Mouse (Mus musculus): ENCODE results near the gene Hadh. TPM values are rescaled to one million over a fixed set of nuclear protein-coding genes. Genes with fewer than 3 reads are reported as not detected.

Gene Hadh
- polyA plus RNA-seq, 1 experiment from 2014 or later: 18.4 TPM

GRCm38 (mm10) chr3:131303320-131303714, 31.4 kb upstream of the Hadh start:
- no peak overlapping the region; the same call in 1 of the 2 replicates for H3K27ac ChIP-seq (ENCODE audit: low read depth, low read length)
- H3K9me3 ChIP-seq (ENCODE audit: control insufficient read depth, low read length): no peaks in the 10 kb centered on the region
- H3K36me3 ChIP-seq (ENCODE audit: control insufficient read depth, insufficient read depth, low read length): no peaks in the 10 kb centered on the region
- peak overlapping the region; percentile 77 for H3K4me2 ChIP-seq (ENCODE audit: low read depth, low read length)
- peak overlapping the region; percentile 80 for H3K9ac ChIP-seq (replicated peaks; ENCODE audit: low read depth, low read length)
- 0 out of 2 replicates have a peak, but pooled peaks cover 3% of the 10 kb centered on the region for H3K4me1 ChIP-seq (ENCODE audit: control insufficient read depth, insufficient read depth, low read length)
- no peak; the same call in 1 of the 2 replicates for ATAC-seq (ENCODE audit: low read depth)
- 18% methylated on average over 5 of the region's 5 CpGs for WGBS
- H3K27me3 ChIP-seq (ENCODE audit: control insufficient read depth, insufficient read depth, low read length): no peaks in the 10 kb centered on the region
- H3K4me3 ChIP-seq (ENCODE audit: low read depth, low read length): peak overlapping the region; percentile 78

DNA sequence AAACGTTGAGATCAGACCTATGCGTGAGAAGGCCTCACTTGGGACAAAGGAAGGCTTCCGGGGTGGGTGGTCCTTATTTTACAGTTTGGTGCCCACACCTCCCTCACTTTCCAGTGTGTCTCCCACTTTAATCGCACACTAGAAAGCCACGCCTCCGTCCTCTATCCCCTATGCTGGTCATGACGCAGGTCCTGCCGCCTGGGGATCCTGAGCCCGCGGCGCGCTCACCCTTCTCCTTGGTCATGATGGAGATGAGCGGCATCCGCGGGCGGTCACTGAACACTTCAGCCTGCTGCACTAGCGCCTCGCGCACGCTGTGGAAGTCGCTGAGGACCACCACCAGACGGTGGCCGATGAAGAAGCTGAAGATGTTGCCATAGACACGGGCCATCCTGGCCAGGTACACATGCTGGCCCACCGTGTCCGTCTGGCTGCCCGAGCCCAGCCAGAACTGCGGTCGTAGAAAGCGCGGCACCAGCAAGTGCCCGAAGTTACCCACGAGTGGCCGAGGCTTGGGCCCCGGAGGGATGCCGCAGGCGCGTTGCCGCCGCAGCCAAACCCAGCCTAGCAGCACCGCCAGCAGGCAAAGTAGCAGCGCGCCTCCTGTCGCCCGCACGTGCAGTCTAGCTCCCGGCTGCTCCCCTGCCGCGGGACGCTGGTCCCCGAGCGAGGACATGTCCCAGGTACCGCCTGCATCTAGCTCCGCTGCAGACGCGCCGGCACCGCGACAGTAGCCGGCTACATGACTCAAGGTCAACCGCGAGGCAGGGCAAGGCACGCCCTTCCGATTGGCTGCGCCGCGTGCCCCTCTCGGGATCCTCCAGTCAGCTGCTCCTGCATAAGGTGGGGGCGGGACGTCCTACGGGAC, 30.8 kb upstream of the Hadh start, which contains the start of gene Cyp2u1:
TSS of gene Cyp2u1 (minus strand) at position 776 of the 868 bp plus-strand sequence.
- H3K4me3 ChIP-seq (ENCODE audit: low read depth, low read length): peak within 1 kb of the TSS; percentile 78
- no peaks in the 10 kb centered on the region for H3K9me3 ChIP-seq (ENCODE audit: control insufficient read depth, low read length)
- peak within 1 kb of the TSS; percentile 80 for H3K9ac ChIP-seq (replicated peaks; ENCODE audit: low read depth, low read length)
- H3K4me1 ChIP-seq (ENCODE audit: control insufficient read depth, insufficient read depth, low read length): 0 out of 2 replicates have a peak, but pooled peaks cover 3% of the 10 kb centered on the region
- H3K36me3 ChIP-seq (ENCODE audit: control insufficient read depth, insufficient read depth, low read length): no peaks in the 10 kb centered on the region
- WGBS: under 1% methylated on average over 70 of the region's 71 CpGs
- H3K27me3 ChIP-seq (ENCODE audit: control insufficient read depth, insufficient read depth, low read length): no peaks in the 10 kb centered on the region
- ATAC-seq (ENCODE audit: low read depth): peak; percentile 98
- peak within 1 kb of the TSS; percentile 77 for H3K4me2 ChIP-seq (ENCODE audit: low read depth, low read length)
- H3K27ac ChIP-seq (ENCODE audit: low read depth, low read length): peak within 1 kb of the TSS; percentile 82

DNA sequence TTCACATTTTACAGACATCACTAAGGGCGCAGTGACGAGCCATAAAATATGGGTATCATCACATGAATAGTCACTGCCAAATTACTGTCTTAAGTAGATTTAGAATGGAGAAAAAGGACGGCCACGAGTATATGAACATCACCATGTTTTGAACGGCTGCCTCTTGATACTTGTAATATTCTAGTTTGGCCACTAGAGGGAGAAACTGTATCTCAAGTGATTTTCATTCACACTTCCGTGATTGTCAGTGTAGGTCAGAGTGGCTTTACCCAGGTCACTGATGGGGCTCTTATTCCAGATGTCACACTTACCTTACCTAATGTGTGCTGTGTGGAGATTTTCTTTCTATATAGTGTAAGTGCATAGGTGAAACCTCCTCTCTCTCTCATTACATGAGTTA, 28.0 kb upstream of the Hadh start:
- Histone ChIP-seq H3K4me3 (ENCODE audit: low read depth, low read length) (no peak overlapping the region), H3K9me3 (ENCODE audit: control insufficient read depth, low read length) (no peaks in the 10 kb centered on the region), H3K36me3 (ENCODE audit: control insufficient read depth, insufficient read depth, low read length) (no peaks in the 10 kb centered on the region), H3K4me2 (ENCODE audit: low read depth, low read length) (no peak overlapping the region), H3K27ac (ENCODE audit: low read depth, low read length) (no peak overlapping the region), H3K9ac (replicated peaks; ENCODE audit: low read depth, low read length) (no peak overlapping the region), H3K4me1 (ENCODE audit: control insufficient read depth, insufficient read depth, low read length) (0 out of 2 replicates have a peak, but pooled peaks cover 3% of the 10 kb centered on the region), H3K27me3 (ENCODE audit: control insufficient read depth, insufficient read depth, low read length) (no peaks in the 10 kb centered on the region)
- ATAC-seq (ENCODE audit: low read depth): no peak
- WGBS: 9% methylated on average over 6 of the region's 6 CpGs

- ATAC-seq (ENCODE audit: low read depth): no peak
- no peaks in the 10 kb centered on the region for H3K9me3 ChIP-seq (ENCODE audit: control insufficient read depth, low read length)
- WGBS: 86% methylated on average over 9 of the region's 9 CpGs
- 0 out of 2 replicates have a peak, but pooled peaks cover 3% of the 10 kb centered on the region for H3K4me1 ChIP-seq (ENCODE audit: control insufficient read depth, insufficient read depth, low read length)
- no peak overlapping the region for H3K9ac ChIP-seq (replicated peaks; ENCODE audit: low read depth, low read length)
- H3K36me3 ChIP-seq (ENCODE audit: control insufficient read depth, insufficient read depth, low read length): no peaks in the 10 kb centered on the region
- H3K4me3 ChIP-seq (ENCODE audit: low read depth, low read length): no peak overlapping the region
- H3K27me3 ChIP-seq (ENCODE audit: control insufficient read depth, insufficient read depth, low read length): no peaks in the 10 kb centered on the region
- H3K27ac ChIP-seq (ENCODE audit: low read depth, low read length): no peak overlapping the region
- no peak overlapping the region for H3K4me2 ChIP-seq (ENCODE audit: low read depth, low read length)
These were observed 27.2 kb upstream of the Hadh start for GRCm38 (mm10) chr3:131299078-131299477.

DNA sequence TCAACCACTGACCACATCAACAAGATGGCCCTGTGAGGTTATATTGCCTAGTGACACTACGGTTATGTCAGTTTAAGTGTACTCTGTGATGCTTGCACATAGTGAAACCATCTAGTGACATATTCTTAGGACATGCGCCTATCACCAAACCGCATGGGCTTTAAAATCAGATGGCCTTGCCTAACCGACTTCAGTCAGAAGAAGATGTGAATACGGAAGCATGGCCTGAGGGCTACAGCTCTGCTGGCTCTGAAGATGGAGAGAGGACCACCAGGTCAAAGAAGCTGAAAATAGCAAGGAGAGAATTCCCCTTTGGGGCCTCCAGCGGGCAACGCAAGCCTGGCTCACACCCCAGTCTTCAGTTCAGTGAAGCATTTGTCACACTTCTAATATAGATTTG, 25.0 kb upstream of the Hadh start:
- ATAC-seq (ENCODE audit: low read depth): no peak
- H3K9ac ChIP-seq (replicated peaks; ENCODE audit: low read depth, low read length): no peak overlapping the region
- H3K9me3 ChIP-seq (ENCODE audit: control insufficient read depth, low read length): no peaks in the 10 kb centered on the region
- 0 out of 2 replicates have a peak, but pooled peaks cover 2% of the 10 kb centered on the region for H3K4me1 ChIP-seq (ENCODE audit: control insufficient read depth, insufficient read depth, low read length)
- no peaks in the 10 kb centered on the region for H3K27me3 ChIP-seq (ENCODE audit: control insufficient read depth, insufficient read depth, low read length)
- no peak overlapping the region for H3K27ac ChIP-seq (ENCODE audit: low read depth, low read length)
- WGBS: 91% methylated on average over 7 of the region's 7 CpGs
- H3K4me3 ChIP-seq (ENCODE audit: low read depth, low read length): no peak overlapping the region
- no peak overlapping the region for H3K4me2 ChIP-seq (ENCODE audit: low read depth, low read length)
- H3K36me3 ChIP-seq (ENCODE audit: control insufficient read depth, insufficient read depth, low read length): no peaks in the 10 kb centered on the region

DNA sequence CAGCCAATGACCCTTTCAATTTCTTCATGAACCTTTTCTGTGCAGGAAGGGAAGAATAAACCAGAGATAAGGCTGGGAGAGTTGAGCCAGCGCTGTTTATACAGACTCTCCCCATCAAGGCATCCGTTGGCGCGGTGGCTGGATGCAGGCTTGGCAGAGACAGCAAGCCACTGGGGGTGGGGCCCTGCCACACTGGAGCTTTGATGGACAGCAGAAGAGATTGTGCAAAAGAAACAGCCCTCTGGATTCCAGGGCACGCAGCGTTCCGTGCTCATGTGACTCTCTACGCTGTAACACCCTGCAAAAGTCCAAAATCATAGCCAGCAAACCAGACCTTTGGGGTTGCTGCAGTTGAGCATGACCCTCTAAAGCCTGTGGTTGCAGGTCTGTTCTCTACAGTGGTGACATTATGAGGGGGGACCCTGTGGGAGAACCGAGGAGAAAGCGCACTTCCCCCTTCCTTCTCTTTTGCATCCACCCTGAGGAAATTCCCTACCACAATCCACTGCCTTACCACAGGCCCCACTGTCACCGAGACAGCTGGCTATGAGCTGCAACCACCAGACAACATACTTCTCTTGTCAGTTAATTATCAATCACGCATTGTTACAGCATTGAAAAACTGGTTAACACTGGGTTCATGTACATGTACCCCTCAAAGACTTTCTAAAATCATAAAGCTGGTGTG, 23.8 kb upstream of the Hadh start:
- Histone ChIP-seq H3K9ac (replicated peaks; ENCODE audit: low read depth, low read length) (no peak overlapping the region), H3K27ac (ENCODE audit: low read depth, low read length) (no peak overlapping the region), H3K36me3 (ENCODE audit: control insufficient read depth, insufficient read depth, low read length) (no peaks in the 10 kb centered on the region), H3K4me2 (ENCODE audit: low read depth, low read length) (no peak overlapping the region), H3K4me1 (ENCODE audit: control insufficient read depth, insufficient read depth, low read length) (no peaks in the 10 kb centered on the region), H3K27me3 (ENCODE audit: control insufficient read depth, insufficient read depth, low read length) (no peaks in the 10 kb centered on the region), H3K9me3 (ENCODE audit: control insufficient read depth, low read length) (no peaks in the 10 kb centered on the region), H3K4me3 (ENCODE audit: low read depth, low read length) (no peak overlapping the region)
- 93% methylated on average over 12 of the region's 12 CpGs for WGBS
- no peak for ATAC-seq (ENCODE audit: low read depth)

- no peak overlapping the region for H3K9ac ChIP-seq (replicated peaks; ENCODE audit: low read depth, low read length)
- no peaks in the 10 kb centered on the region for H3K36me3 ChIP-seq (ENCODE audit: control insufficient read depth, insufficient read depth, low read length)
- H3K27me3 ChIP-seq (ENCODE audit: control insufficient read depth, insufficient read depth, low read length): no peaks in the 10 kb centered on the region
- H3K27ac ChIP-seq (ENCODE audit: low read depth, low read length): no peak overlapping the region
- H3K4me3 ChIP-seq (ENCODE audit: low read depth, low read length): no peak overlapping the region
- no peaks in the 10 kb centered on the region for H3K9me3 ChIP-seq (ENCODE audit: control insufficient read depth, low read length)
- no peak for ATAC-seq (ENCODE audit: low read depth)
- 54% methylated on average over 3 of the region's 3 CpGs for WGBS
- H3K4me1 ChIP-seq (ENCODE audit: control insufficient read depth, insufficient read depth, low read length): no peaks in the 10 kb centered on the region
- H3K4me2 ChIP-seq (ENCODE audit: low read depth, low read length): no peak overlapping the region
These were observed 22.6 kb upstream of the Hadh start for GRCm38 (mm10) chr3:131294503-131294902.

- no peak overlapping the region for H3K9ac ChIP-seq (replicated peaks; ENCODE audit: low read depth, low read length)
- no peaks in the 10 kb centered on the region for H3K27me3 ChIP-seq (ENCODE audit: control insufficient read depth, insufficient read depth, low read length)
- H3K4me2 ChIP-seq (ENCODE audit: low read depth, low read length): no peak overlapping the region
- 76% methylated on average over 3 of the region's 3 CpGs for WGBS
- H3K9me3 ChIP-seq (ENCODE audit: control insufficient read depth, low read length): no peaks in the 10 kb centered on the region
- no peaks in the 10 kb centered on the region for H3K4me1 ChIP-seq (ENCODE audit: control insufficient read depth, insufficient read depth, low read length)
- no peak overlapping the region for H3K27ac ChIP-seq (ENCODE audit: low read depth, low read length)
- no peak overlapping the region for H3K4me3 ChIP-seq (ENCODE audit: low read depth, low read length)
- H3K36me3 ChIP-seq (ENCODE audit: control insufficient read depth, insufficient read depth, low read length): no peaks in the 10 kb centered on the region
- ATAC-seq (ENCODE audit: low read depth): no peak
These were observed 21.1 kb upstream of the Hadh start for GRCm38 (mm10) chr3:131292959-131293358.

DNA sequence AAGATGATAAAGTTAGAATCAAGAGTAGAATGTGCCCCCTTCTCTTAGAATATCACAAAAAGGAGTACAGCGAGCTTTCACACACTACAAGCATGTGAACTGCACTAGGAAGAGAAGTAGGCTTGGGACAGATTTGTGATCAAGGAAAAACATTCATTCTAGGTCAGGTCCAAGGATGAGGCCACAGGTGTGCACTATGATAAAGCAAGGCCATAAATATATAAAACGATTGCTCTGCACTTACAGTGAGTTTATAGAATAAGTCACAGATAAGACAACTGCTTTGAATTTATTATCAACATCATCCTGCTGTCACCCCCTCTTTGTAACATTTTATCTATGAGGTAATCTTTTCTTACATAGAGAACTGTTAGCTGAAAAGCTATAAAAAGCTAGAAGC, 20.4 kb upstream of the Hadh start:
- Histone ChIP-seq H3K9me3 (ENCODE audit: control insufficient read depth, low read length) (no peaks in the 10 kb centered on the region), H3K4me3 (ENCODE audit: low read depth, low read length) (no peak overlapping the region), H3K9ac (replicated peaks; ENCODE audit: low read depth, low read length) (no peak overlapping the region), H3K27ac (ENCODE audit: low read depth, low read length) (no peak overlapping the region), H3K4me1 (ENCODE audit: control insufficient read depth, insufficient read depth, low read length) (no peaks in the 10 kb centered on the region), H3K36me3 (ENCODE audit: control insufficient read depth, insufficient read depth, low read length) (no peaks in the 10 kb centered on the region), H3K27me3 (ENCODE audit: control insufficient read depth, insufficient read depth, low read length) (no peaks in the 10 kb centered on the region), H3K4me2 (ENCODE audit: low read depth, low read length) (no peak overlapping the region)
- WGBS: 94% methylated on average over 2 of the region's 2 CpGs
- no peak for ATAC-seq (ENCODE audit: low read depth)

Measured in neural tube, embryonic 14.5 days (tissue).